Mouse (Mus musculus) bone marrow macrophage, adult 2 months (primary cell): ENCODE data around the gene Thnsl2.

Experiments
- CTCF ChIP-seq: IDR thresholded peaks from 2 replicates; pipeline ENCODE4 v1.5.1; 2012; ENCODE audit warnings: low read depth, mild to moderate bottlenecking, low read length, moderate library complexity
- POLR2A ChIP-seq: IDR thresholded peaks from 2 replicates; pipeline ENCODE4 v1.6.1; 2012; ENCODE audit warnings: mild to moderate bottlenecking, low read depth, low read length, borderline replicate concordance

- TF ChIP-seq CTCF = no peak
- TF ChIP-seq POLR2A = no peak
Observed at GRCm38 (mm10) chr6:71164394-71164793, 20.2 kb upstream of the Thnsl2 start.
